Mouse (Mus musculus) cerebellum, adult 2 months (tissue): ENCODE results near the gene Uspl1. TPM values are rescaled to one million over a fixed set of nuclear protein-coding genes. Genes with fewer than 3 reads are reported as not detected.

ENCODE experiments used
- DNase-seq, 2 experiments: peaks; one replicate each; pipeline ENCODE4 v3.0.0; 2021
- H3K27ac ChIP-seq: fragments of 200-500 bp; 2 replicates; pipeline ENCODE4 v1.5.1; 2012; ENCODE audit warnings: low read length, control low read depth, inconsistent platforms; ENCODE audit not compliant: insufficient read depth
- H3K27me3 ChIP-seq: fragments of 200-500 bp; 2 replicates; pipeline ENCODE4 v1.6.1; 2012; ENCODE audit warnings: inconsistent platforms, mild to moderate bottlenecking, low read length, moderate library complexity; ENCODE audit not compliant: control insufficient read depth, insufficient read depth
- H3K4me1 ChIP-seq: fragments of 200-500 bp; 2 replicates; pipeline ENCODE4 v1.6.1; 2011; ENCODE audit warnings: low read length; ENCODE audit not compliant: control insufficient read depth, insufficient read depth
- H3K4me3 ChIP-seq: fragments of 200-500 bp; replicated peaks from 2 replicates; pipeline ENCODE3; 2011; ENCODE audit warnings: mild to moderate bottlenecking, low read depth, low read length, control low read depth; ENCODE audit not compliant: insufficient read depth
- CTCF ChIP-seq: fragments of 200-500 bp; IDR thresholded peaks from 2 replicates; pipeline ENCODE4 v1.5.1; 2011; ENCODE audit warnings: low read depth, mild to moderate bottlenecking, control low read depth, low read length, moderate library complexity, borderline replicate concordance; ENCODE audit not compliant: insufficient read depth
- POLR2A ChIP-seq: fragments of 200-500 bp; IDR thresholded peaks from 2 replicates; pipeline ENCODE4 v1.6.1; 2011; ENCODE audit warnings: low read length, control low read depth, borderline replicate concordance; ENCODE audit not compliant: insufficient read depth
- WGBS: fragments of 180-500 bp; shearing (Covaris S2); methylation state at CpG from one replicate; pipeline ENCODE4 v1.1.7; 2018; 5-methylcytosine and 5-hydroxymethylcytosine counted together
- polyA plus RNA-seq: library from polyadenylated mRNA; depleted of rRNA; stranded (reverse); fragments of >200 nt; gene quantifications from 2 replicates; pipeline ENCODE4 v1.2.3, GENCODE M21; 2012

Uspl1 gene
- polyA plus RNA-seq, 1 experiment: 29.8 TPM

- Histone ChIP-seq H3K4me1 (peaks cover 10% of the 10 kb centered on the region; the same call in 1 of the 2 replicates), H3K4me3 (peak overlapping the region; percentile 16), H3K27me3 (no peaks in the 10 kb centered on the region), H3K27ac (peak overlapping the region; percentile 35; the same call in 1 of the 2 replicates)
- 14% methylated on average over 24 of the region's 24 CpGs for WGBS
- no peak for TF ChIP-seq POLR2A
- TF ChIP-seq CTCF: no peak
- peak; percentile 70 to 74 for DNase-seq
Measured at GRCm38 (mm10) chr5:149237221-149237950, 53.2 kb downstream of the Uspl1 start.

GRCm38 (mm10) chr5:149242467-149242866 is 58.3 kb downstream of the Uspl1 start:
- TF ChIP-seq POLR2A: no peak
- TF ChIP-seq CTCF: no peak

GRCm38 (mm10) chr5:149243053-149243452 is 58.9 kb downstream of the Uspl1 start:
- Histone ChIP-seq H3K4me3 (no peak overlapping the region), H3K4me1 (peaks cover 11% of the 10 kb centered on the region; the same call in 1 of the 2 replicates), H3K27ac (no peak overlapping the region), H3K27me3 (no peaks in the 10 kb centered on the region)
- 20% methylated on average over 5 of the region's 5 CpGs for WGBS
- TF ChIP-seq POLR2A (no peak), CTCF (no peak)
- no peak for DNase-seq

More at GRCm38 (mm10) chr5:149242467-149242866, 58.3 kb downstream of the Uspl1 start:
- WGBS: 81% methylated on average over 5 of the region's 5 CpGs
- H3K4me1 ChIP-seq: peaks cover 8% of the 10 kb centered on the region; the same call in 1 of the 2 replicates
- H3K27me3 ChIP-seq: no peaks in the 10 kb centered on the region
- H3K27ac ChIP-seq: no peak overlapping the region
- DNase-seq: no peak
- no peak overlapping the region for H3K4me3 ChIP-seq

- H3K4me1 ChIP-seq: peaks cover 11% of the 10 kb centered on the region; the same call in 1 of the 2 replicates
- DNase-seq: no peak
- H3K4me3 ChIP-seq: no peak overlapping the region
- TF ChIP-seq CTCF: no peak
- 66% methylated on average over 9 of the region's 9 CpGs for WGBS
- no peak overlapping the region for H3K27ac ChIP-seq
- no peaks in the 10 kb centered on the region for H3K27me3 ChIP-seq
Measured at GRCm38 (mm10) chr5:149245391-149245964, 61.3 kb downstream of the Uspl1 start.

GRCm38 (mm10) chr5:149245965-149246470 is 61.9 kb downstream of the Uspl1 start:
- H3K27me3 ChIP-seq: no peaks in the 10 kb centered on the region
- no peak for TF ChIP-seq POLR2A
- no peak for TF ChIP-seq CTCF
- H3K27ac ChIP-seq: no peak overlapping the region
- H3K4me3 ChIP-seq: no peak overlapping the region
- peaks cover 11% of the 10 kb centered on the region; the same call in 1 of the 2 replicates for H3K4me1 ChIP-seq
- WGBS: 44% methylated on average over 16 of the region's 16 CpGs
- DNase-seq: no peak

GRCm38 (mm10) chr5:149247047-149247904 is 63.1 kb downstream of the Uspl1 start:
- H3K27ac ChIP-seq: no peak overlapping the region
- 6% methylated on average over 20 of the region's 20 CpGs for WGBS
- TF ChIP-seq POLR2A (no peak), CTCF (no peak)

GRCm38 (mm10) chr5:149252303-149252702 is 68.2 kb downstream of the Uspl1 start:
- peaks cover 7% of the 10 kb centered on the region; the same call in 1 of the 2 replicates for H3K4me1 ChIP-seq
- H3K27me3 ChIP-seq: no peaks in the 10 kb centered on the region
- no peak for DNase-seq
- no peak overlapping the region for H3K4me3 ChIP-seq
- TF ChIP-seq POLR2A (no peak), CTCF (no peak)
- H3K27ac ChIP-seq: no peak overlapping the region
- 72% methylated on average over 3 of the region's 3 CpGs for WGBS

More at GRCm38 (mm10) chr5:149247047-149247904, 63.1 kb downstream of the Uspl1 start:
- Histone ChIP-seq H3K4me1 (peaks cover 11% of the 10 kb centered on the region; the same call in 1 of the 2 replicates), H3K4me3 (peak overlapping the region; percentile 53), H3K27me3 (no peaks in the 10 kb centered on the region)
- DNase-seq: peak; percentile 46 to 54
